Mouse (Mus musculus): ENCODE results near the gene Hcfc2. TPM values are rescaled to one million over a fixed set of nuclear protein-coding genes. Genes with fewer than 3 reads are reported as not detected.

The Hcfc2 gene
- polyA plus RNA-seq, 1 experiment from 2014 or later, result 38.3 TPM

DNA sequence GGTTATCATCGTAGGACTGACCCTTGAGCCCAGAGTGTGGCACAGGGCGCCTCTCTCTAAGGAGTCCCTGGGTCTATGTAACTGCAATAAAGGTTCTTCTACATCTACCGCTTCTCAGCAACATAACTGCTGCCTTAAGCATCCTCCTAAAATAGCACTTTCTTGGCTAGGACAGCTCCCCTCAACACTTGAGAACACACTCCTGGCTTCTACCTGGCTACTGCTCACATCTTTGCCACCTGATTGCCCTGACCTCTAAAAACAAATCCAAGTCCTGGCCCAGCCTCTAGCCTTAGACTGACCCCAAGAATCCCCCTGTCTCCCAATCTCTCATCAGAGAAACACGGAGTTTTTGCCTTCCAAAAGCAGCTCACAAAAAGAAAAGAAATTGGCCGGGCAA is 78.9 kb downstream of the Hcfc2 start:
- 92% methylated on average over 5 of the region's 5 CpGs for WGBS
- no peak overlapping the region for H3K4me2 ChIP-seq (ENCODE audit: low read length)
- no peak overlapping the region for H3K9ac ChIP-seq (ENCODE audit: low read length)
- no peaks in the 10 kb centered on the region for H3K4me1 ChIP-seq (ENCODE audit: control insufficient read depth, insufficient read depth, low read length)
- no peak for DNase-seq (ENCODE audit: low spot score)
- H3K27me3 ChIP-seq (replicated peaks; ENCODE audit: control insufficient read depth, insufficient read depth, low read length), result no peaks in the 10 kb centered on the region
- no peak overlapping the region for H3K27ac ChIP-seq (ENCODE audit: low read depth, low read length)
- no peak for ATAC-seq
- no peaks in the 10 kb centered on the region for H3K36me3 ChIP-seq (ENCODE audit: control insufficient read depth, insufficient read depth, low read length)
- no peak overlapping the region for H3K4me3 ChIP-seq (ENCODE audit: low read depth, low read length)
- H3K9me3 ChIP-seq (replicated peaks; ENCODE audit: control insufficient read depth, low read length), result no peaks in the 10 kb centered on the region

DNA sequence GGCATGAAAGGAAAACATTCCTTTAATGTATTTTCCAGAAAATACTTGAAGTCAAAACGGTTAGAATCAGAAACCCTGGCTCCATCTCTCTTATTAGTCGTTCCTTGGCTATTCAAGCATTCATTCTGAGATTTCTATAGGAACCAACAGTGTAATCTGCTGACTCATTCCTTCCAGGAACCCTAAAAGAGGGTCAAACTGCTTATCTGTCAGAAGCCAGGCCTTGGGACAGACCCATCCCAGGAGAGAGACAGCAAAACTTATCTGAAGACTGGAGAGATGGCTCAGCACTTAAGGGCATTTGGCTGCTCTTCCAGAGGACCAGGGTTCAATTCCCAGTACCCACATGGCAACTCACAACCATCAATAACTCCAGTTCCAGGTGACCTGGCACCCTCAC is 81.1 kb downstream of the Hcfc2 start:
- WGBS, result 29% methylated on average over 2 of the region's 2 CpGs
- ATAC-seq (no peak), DNase-seq (ENCODE audit: low spot score) (no peak)
- H3K9ac ChIP-seq (ENCODE audit: low read length), result no peak overlapping the region
- no peaks in the 10 kb centered on the region for H3K4me1 ChIP-seq (ENCODE audit: control insufficient read depth, insufficient read depth, low read length)
- H3K4me2 ChIP-seq (ENCODE audit: low read length), result no peak overlapping the region
- H3K9me3 ChIP-seq (replicated peaks; ENCODE audit: control insufficient read depth, low read length), result no peaks in the 10 kb centered on the region
- no peaks in the 10 kb centered on the region for H3K36me3 ChIP-seq (ENCODE audit: control insufficient read depth, insufficient read depth, low read length)
- H3K27me3 ChIP-seq (replicated peaks; ENCODE audit: control insufficient read depth, insufficient read depth, low read length), result no peaks in the 10 kb centered on the region
- H3K4me3 ChIP-seq (ENCODE audit: low read depth, low read length), result no peak overlapping the region
- H3K27ac ChIP-seq (ENCODE audit: low read depth, low read length), result no peak overlapping the region

DNA sequence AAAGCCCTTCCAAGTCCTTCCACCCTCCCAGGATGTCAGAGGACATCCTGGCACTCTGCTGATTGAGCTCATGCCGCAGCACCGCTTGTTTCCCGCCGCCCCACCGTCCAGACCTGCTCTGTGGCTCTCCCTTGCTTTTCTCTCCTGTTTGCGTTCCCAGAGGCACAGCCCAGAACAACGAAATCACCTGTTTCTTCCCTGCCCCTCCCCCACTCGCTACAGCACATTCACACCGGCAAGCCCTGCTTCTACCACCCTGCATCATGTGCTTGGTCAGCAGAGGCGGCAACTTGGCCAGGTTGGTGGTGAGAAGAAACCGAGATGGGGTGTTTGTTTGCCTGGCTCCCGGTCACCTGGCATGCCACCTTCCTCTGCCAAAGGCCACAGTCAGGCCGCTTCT is 81.9 kb downstream of the Hcfc2 start:
- DNase-seq (ENCODE audit: low spot score), result no peak
- ATAC-seq, result no peak

DNA sequence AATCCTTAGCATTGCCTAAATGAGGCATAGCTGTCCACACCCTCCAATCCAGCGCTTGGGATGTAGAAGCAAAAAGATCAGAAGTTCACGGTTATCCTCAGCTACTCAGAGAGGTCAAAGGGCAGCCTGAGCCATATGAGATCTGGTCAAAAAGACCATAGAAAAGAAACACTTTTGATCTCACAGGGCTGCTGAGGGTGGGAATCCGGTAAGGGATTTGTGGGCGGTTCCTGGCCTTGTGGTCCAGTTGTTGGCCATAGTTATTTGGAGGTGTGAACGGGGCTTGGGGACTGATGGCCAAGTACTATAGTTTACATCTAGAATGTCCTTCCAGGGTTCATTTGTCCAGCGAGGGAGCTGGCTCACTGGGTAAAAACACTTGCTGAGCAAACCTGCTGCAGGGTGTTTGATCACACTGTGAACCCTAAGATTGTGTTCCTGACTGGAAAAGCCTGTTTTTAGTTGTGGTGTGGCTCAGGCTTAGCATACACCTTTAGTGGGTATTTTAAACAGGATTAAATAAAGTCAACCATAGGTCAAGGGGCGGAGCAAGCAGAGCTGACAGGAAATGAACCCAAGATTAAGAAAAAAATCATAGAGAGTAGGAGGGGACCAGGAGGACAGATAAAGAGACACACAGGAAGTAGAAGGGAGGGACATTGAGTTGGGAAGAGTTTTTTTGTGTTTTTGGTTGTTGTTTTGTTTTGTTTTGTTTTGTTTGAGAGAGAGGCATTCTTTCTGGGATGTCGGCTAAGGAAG is 83.0 kb downstream of the Hcfc2 start:
- H3K9ac ChIP-seq (ENCODE audit: low read length), result no peak overlapping the region
- H3K36me3 ChIP-seq (ENCODE audit: control insufficient read depth, insufficient read depth, low read length), result no peaks in the 10 kb centered on the region
- no peaks in the 10 kb centered on the region for H3K27me3 ChIP-seq (replicated peaks; ENCODE audit: control insufficient read depth, insufficient read depth, low read length)
- H3K4me3 ChIP-seq (ENCODE audit: low read depth, low read length), result no peak overlapping the region
- no peak for DNase-seq (ENCODE audit: low spot score)
- no peak overlapping the region for H3K27ac ChIP-seq (ENCODE audit: low read depth, low read length)
- ATAC-seq, result no peak
- no peaks in the 10 kb centered on the region for H3K9me3 ChIP-seq (replicated peaks; ENCODE audit: control insufficient read depth, low read length)
- no peak overlapping the region for H3K4me2 ChIP-seq (ENCODE audit: low read length)
- WGBS, result 83% methylated on average over 8 of the region's 8 CpGs
- H3K4me1 ChIP-seq (ENCODE audit: control insufficient read depth, insufficient read depth, low read length), result no peaks in the 10 kb centered on the region

More for the DNA sequence above, 81.9 kb downstream of the Hcfc2 start:
- no peaks in the 10 kb centered on the region for H3K27me3 ChIP-seq (replicated peaks; ENCODE audit: control insufficient read depth, insufficient read depth, low read length)
- H3K4me2 ChIP-seq (ENCODE audit: low read length), result no peak overlapping the region
- H3K36me3 ChIP-seq (ENCODE audit: control insufficient read depth, insufficient read depth, low read length), result no peaks in the 10 kb centered on the region
- WGBS, result 29% methylated on average over 13 of the region's 13 CpGs
- H3K4me1 ChIP-seq (ENCODE audit: control insufficient read depth, insufficient read depth, low read length), result no peaks in the 10 kb centered on the region
- H3K27ac ChIP-seq (ENCODE audit: low read depth, low read length), result no peak overlapping the region
- H3K9me3 ChIP-seq (replicated peaks; ENCODE audit: control insufficient read depth, low read length), result no peaks in the 10 kb centered on the region
- no peak overlapping the region for H3K4me3 ChIP-seq (ENCODE audit: low read depth, low read length)
- H3K9ac ChIP-seq (ENCODE audit: low read length), result no peak overlapping the region

DNA sequence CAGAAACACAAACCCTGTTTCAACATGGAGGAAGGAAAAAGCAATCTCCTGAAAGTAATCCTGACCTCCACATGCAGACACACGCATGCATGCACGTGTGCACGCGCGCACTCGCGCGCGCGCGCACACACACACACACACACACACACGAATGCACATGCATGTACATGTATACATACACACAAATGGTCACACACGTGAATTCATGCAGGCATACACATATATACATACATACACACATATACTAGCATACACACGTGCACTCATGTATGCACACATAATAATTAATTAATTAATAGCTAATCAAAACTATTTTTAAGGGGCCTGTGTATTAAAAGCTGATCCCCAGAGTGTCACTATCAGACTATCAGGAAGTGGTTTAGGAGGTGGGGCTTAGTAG is 83.9 kb downstream of the Hcfc2 start:
- Histone ChIP-seq H3K27ac (ENCODE audit: low read depth, low read length) (no peak overlapping the region), H3K9me3 (replicated peaks; ENCODE audit: control insufficient read depth, low read length) (no peaks in the 10 kb centered on the region), H3K4me1 (ENCODE audit: control insufficient read depth, insufficient read depth, low read length) (no peaks in the 10 kb centered on the region), H3K9ac (ENCODE audit: low read length) (no peak overlapping the region), H3K36me3 (ENCODE audit: control insufficient read depth, insufficient read depth, low read length) (no peaks in the 10 kb centered on the region), H3K27me3 (replicated peaks; ENCODE audit: control insufficient read depth, insufficient read depth, low read length) (no peaks in the 10 kb centered on the region), H3K4me2 (ENCODE audit: low read length) (no peak overlapping the region), H3K4me3 (ENCODE audit: low read depth, low read length) (no peak overlapping the region)
- 98% methylated on average over 14 of the region's 14 CpGs for WGBS
- DNase-seq (ENCODE audit: low spot score) (no peak), ATAC-seq (no peak)

DNA sequence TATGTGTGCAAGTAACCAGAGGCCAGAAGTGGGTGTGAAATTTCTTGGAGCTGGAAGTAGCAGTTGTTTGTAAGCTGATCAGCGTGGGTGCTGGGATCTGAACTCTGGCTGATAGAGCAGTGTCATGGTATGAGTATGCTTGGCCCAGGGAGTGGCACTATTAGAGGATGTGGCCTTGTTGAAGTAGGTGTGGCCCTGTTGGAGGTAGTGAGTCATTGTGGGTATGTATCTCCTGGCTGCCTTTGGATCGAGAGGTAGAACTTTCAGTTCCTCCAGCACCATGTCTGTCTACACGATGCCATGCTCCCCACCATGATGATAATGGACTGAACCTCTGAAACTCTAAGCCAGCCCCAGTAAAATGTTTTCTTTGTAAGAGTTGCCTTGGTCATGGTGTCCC is 84.4 kb downstream of the Hcfc2 start:
- Histone ChIP-seq H3K4me1 (ENCODE audit: control insufficient read depth, insufficient read depth, low read length) (no peaks in the 10 kb centered on the region), H3K9ac (ENCODE audit: low read length) (no peak overlapping the region), H3K9me3 (replicated peaks; ENCODE audit: control insufficient read depth, low read length) (no peaks in the 10 kb centered on the region), H3K27ac (ENCODE audit: low read depth, low read length) (no peak overlapping the region), H3K36me3 (ENCODE audit: control insufficient read depth, insufficient read depth, low read length) (no peaks in the 10 kb centered on the region), H3K4me3 (ENCODE audit: low read depth, low read length) (no peak overlapping the region), H3K27me3 (replicated peaks; ENCODE audit: control insufficient read depth, insufficient read depth, low read length) (no peaks in the 10 kb centered on the region), H3K4me2 (ENCODE audit: low read length) (no peak overlapping the region)
- ATAC-seq, result no peak
- 98% methylated on average over 3 of the region's 3 CpGs for WGBS
- DNase-seq (ENCODE audit: low spot score), result no peak

DNA sequence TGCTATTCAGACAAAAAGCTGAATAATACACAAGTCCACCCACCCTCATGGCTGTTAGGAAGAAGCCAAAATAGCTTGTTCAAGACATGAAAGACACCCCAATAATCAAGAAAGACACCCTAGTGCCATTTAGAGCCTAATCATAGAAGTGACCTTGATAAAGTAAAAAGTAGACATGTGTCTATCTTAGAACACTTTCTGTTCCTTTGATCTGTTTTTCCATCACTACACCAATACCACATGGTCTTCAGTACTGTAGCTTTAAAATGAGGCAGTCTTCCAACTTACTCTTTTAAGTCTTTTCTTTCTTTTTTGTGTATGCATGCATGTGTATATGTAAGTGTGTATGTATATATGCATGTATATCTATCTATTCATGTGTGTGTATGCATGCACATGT is 84.9 kb downstream of the Hcfc2 start:
- H3K9ac ChIP-seq (ENCODE audit: low read length), result no peak overlapping the region
- H3K27ac ChIP-seq (ENCODE audit: low read depth, low read length), result no peak overlapping the region
- no peak overlapping the region for H3K4me3 ChIP-seq (ENCODE audit: low read depth, low read length)
- DNase-seq (ENCODE audit: low spot score) (no peak), ATAC-seq (no peak)
- no peak overlapping the region for H3K4me2 ChIP-seq (ENCODE audit: low read length)
- no peaks in the 10 kb centered on the region for H3K4me1 ChIP-seq (ENCODE audit: control insufficient read depth, insufficient read depth, low read length)
- H3K36me3 ChIP-seq (ENCODE audit: control insufficient read depth, insufficient read depth, low read length), result no peaks in the 10 kb centered on the region
- H3K27me3 ChIP-seq (replicated peaks; ENCODE audit: control insufficient read depth, insufficient read depth, low read length), result no peaks in the 10 kb centered on the region
- H3K9me3 ChIP-seq (replicated peaks; ENCODE audit: control insufficient read depth, low read length), result no peaks in the 10 kb centered on the region

DNA sequence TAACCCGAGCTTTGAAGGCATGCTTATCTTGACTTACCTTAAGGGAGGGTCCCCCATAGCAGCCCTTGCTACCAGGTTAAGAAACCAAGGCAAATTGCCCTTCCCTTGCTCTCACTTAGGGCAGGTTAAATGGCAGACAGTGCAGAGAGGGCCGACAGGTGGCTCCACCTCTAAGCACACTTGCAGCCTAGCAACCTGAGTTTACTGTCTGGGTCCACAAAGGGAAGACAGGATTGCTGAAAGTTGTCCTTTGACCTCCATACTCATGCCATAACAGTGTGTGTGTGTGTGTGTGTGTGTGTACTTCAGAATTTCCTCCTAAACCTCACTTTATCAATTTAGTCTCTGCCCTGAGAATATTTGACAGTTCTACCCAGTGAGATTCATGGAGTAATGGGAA is 86.5 kb downstream of the Hcfc2 start:
- H3K9ac ChIP-seq (ENCODE audit: low read length), result no peak overlapping the region
- no peak overlapping the region for H3K27ac ChIP-seq (ENCODE audit: low read depth, low read length)
- whole genome bisulfite sequencing, result 47% methylated on average over 2 of the region's 2 CpGs
- no peaks in the 10 kb centered on the region for H3K36me3 ChIP-seq (ENCODE audit: control insufficient read depth, insufficient read depth, low read length)
- ATAC-seq (no peak), DNase-seq (ENCODE audit: low spot score) (no peak)
- no peaks in the 10 kb centered on the region for H3K27me3 ChIP-seq (replicated peaks; ENCODE audit: control insufficient read depth, insufficient read depth, low read length)
- no peak overlapping the region for H3K4me3 ChIP-seq (ENCODE audit: low read depth, low read length)
- no peak overlapping the region for H3K4me2 ChIP-seq (ENCODE audit: low read length)
- H3K4me1 ChIP-seq (ENCODE audit: control insufficient read depth, insufficient read depth, low read length), result no peaks in the 10 kb centered on the region
- no peaks in the 10 kb centered on the region for H3K9me3 ChIP-seq (replicated peaks; ENCODE audit: control insufficient read depth, low read length)

DNA sequence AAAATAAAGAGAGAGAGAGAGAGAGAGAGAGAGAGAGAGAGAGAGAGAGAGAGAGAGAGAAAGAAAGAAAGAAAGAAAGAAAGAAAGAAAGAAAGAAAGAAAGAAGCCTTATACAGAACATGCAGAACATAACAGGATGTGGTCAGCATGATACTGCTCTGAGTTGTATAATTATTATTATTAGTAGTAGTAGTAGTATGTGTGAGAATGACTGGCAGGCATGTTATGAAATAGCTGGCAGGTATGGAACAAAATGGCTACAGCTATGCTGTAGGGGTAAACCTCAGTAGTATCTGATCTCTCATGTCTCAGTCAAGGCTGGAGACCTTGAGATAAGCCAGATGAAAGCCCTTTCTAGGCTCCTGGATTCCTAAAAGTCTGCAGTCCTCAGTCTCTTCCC is 93.2 kb downstream of the Hcfc2 start:
- Histone ChIP-seq H3K9me3 (replicated peaks; ENCODE audit: control insufficient read depth, low read length) (no peaks in the 10 kb centered on the region), H3K27me3 (replicated peaks; ENCODE audit: control insufficient read depth, insufficient read depth, low read length) (no peaks in the 10 kb centered on the region), H3K27ac (ENCODE audit: low read depth, low read length) (no peak overlapping the region), H3K9ac (ENCODE audit: low read length) (no peak overlapping the region), H3K4me1 (ENCODE audit: control insufficient read depth, insufficient read depth, low read length) (no peaks in the 10 kb centered on the region), H3K4me3 (ENCODE audit: low read depth, low read length) (no peak overlapping the region), H3K36me3 (ENCODE audit: control insufficient read depth, insufficient read depth, low read length) (no peaks in the 10 kb centered on the region), H3K4me2 (ENCODE audit: low read length) (no peak overlapping the region)
- ATAC-seq, result no peak
- no peak for DNase-seq (ENCODE audit: low spot score)
